Mouse (Mus musculus): ENCODE results near the gene Hacd1. TPM values are rescaled to one million over a fixed set of nuclear protein-coding genes. Genes with fewer than 3 reads are reported as not detected.

The Hacd1 gene
- 68.7 and 79.1 TPM in 2 replicates for polyA plus RNA-seq (2012; rRNA removed)

DNA sequence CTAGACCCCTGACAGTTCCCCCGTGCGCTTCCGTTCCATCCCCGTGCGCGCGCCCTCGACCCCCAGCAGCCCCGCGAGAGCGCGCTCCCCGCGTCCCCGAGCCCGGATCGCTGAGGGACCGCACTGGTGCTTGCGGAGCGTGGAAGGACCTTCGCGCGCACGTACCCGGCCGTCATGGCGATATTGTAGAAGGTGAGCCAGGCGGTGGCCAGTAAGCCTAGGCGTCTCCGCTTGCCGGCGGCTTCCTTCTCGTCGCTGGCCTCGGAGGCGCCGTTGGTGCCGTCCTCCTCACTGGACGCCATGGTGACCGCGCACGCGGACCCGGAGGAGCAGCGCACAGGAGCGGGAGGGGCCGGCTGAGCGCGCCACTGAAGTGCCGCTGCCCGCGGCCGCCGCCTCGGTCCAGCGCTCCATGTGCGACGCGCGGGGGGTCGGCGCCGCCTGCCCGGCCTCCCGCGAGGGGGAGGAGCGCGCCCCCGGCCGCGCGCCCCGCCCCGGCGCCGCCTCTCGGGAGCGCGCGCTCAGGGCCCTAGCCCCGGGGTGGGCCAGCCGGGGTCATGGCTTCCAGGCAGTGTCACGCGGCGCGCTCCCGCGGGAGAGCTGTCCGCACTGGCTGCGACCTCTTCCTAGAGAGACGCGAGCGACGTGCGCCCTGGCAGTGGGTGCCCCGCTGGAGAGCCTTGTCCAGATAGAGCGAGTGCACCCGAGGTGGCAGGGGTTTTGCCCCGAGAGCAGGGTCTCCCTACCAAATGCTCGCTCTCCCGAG lies at the start of gene Hacd1:
TSS of gene Hacd1 (minus strand) at position 570 of the 766 bp plus-strand sequence.

DNA sequence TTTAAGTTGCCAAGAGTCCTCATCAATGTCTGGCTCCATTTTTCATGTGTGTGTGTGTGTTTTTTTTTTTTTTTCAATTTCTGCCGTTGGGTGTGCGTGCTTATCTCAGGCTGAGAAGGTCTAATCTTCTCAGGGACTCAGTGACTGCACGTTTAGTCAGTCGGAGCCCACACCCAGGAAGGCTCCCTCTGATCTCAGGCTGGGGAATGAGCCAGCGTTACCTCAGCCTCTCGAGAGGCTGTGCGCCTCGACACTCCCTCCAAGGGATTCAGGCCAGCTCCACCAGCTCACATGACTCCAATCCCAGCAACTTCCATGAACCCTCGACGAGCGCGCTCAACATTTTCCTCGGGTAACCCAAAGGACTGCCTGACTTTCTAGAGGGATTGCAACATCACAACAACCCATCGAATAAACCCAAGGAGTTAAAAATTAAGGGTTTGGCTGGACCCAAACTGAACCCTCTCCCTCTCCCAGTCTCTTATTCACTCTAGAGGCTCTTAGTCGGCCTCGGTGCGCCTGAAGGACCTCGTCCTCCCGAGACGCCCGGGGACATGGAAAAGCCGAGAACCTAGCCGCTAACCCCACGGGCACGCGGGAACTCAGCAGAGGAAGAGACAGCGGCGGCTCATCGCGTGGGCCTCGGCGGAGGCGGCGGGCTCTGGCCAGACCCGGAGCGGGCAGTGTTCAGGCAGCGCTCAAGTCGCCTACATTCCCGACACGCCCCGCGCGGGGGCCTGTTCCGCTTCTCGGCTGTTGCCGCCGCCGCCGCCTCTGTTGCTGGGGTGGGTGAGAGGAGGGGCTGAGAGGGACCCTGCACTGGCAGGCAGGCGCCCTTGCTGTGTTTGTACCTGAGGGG lies 17.7 kb upstream of the Hacd1 start, which contains the start of gene Stam:
TSS of gene Stam (plus strand) at position 737 of the 859 bp plus-strand sequence.

Other genes starting within 250 kb of the Hacd1 start
- 14.5 and 22.4 TPM in 2 replicates for gene Stam, start 18.0 kb upstream of the Hacd1 start, polyA plus RNA-seq (2012; rRNA removed)
- gene Tmem236, start 118.4 kb upstream of the Hacd1 start, polyA plus RNA-seq (2012; rRNA removed), result not detected in 2 replicates
- 1.1 and 1.3 TPM in 2 replicates for gene Mrc1, start 173.3 kb upstream of the Hacd1 start, polyA plus RNA-seq (2012; rRNA removed)

Measured in ovary, adult 2 months (tissue).